Mouse (Mus musculus) kidney, postnatal 14 days (tissue): ENCODE results near the gene Plcl1.
"Not testable (repeated sequence)": the region's sequence is repeated elsewhere in the genome, so short reads cannot be mapped to it uniquely, and the experiment has no call there.

Experiments used
- DNase-seq: peaks from one replicate; pipeline ENCODE4 v3.0.0; 2022; ENCODE audit warnings: mixed read lengths

Plcl1 gene

DNA sequence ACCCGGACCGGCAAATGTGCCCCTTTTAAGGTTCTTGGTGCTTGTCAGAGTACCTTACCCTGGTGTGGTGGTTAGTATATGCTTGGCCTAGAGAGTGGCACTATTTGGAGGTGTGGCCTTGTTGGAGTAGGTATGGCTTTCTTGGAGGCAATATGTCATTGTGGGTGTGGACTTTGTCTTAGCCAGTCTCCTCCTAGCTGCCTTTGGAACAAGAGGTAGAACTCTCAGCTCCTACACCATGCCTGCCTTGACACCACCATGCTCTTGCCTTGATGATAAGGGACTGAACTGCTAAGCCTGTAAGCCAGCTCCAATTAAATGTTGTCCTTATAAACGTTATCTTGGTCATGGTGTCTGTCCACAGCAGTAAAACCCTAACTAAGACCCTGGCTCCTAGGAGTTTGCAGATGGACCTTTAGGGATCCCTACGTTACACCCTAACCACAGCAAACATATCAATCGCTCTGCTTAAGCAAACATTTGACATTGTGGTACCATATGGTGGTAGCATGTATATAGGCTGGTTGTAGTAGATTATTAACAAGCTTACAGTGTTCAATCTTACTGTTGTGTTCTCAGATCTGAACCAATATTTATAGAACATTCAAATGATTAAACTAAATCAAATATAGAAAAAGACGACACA lies 39.4 kb downstream of the Plcl1 start:
- no peak for DNase-seq

DNA sequence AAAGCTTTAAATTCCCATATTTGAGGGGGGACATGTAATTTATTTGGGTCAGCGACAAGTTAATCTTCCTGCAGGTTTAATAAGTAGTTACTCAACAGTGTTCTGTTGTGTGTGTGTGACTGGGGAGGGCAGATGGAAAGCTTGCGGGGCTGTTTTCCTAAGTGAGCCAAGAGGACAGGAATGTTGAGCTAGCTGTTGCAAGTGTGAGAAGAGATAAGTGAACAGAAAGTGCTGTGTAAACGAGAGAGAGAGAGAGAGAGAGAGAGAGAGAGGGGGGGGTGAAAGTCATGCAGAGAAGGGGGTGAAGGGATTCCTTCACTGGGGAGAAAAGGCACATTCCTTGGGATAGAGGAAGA lies 39.9 kb downstream of the Plcl1 start:
- DNase-seq: no peak

DNA sequence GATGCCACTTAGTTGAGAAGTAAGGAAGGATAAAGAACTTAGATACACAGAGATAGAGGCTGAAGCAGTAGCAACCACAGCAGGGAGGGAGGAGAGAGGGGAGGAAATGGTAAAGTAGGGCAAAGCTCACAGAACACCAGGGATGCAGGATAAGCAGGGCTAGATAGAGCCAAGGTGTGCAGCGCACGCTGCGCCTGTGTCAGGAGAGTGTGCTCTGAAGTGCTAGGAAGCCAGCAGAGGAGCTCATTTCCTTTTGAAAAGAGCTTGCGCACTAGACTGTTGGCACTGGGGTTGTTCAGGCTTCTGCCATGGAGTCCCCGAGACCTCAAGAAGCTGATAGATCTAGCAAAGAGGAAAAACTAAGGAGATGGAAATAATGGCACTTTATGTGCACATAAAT lies 40.6 kb downstream of the Plcl1 start:
- DNase-seq: no peak

DNA sequence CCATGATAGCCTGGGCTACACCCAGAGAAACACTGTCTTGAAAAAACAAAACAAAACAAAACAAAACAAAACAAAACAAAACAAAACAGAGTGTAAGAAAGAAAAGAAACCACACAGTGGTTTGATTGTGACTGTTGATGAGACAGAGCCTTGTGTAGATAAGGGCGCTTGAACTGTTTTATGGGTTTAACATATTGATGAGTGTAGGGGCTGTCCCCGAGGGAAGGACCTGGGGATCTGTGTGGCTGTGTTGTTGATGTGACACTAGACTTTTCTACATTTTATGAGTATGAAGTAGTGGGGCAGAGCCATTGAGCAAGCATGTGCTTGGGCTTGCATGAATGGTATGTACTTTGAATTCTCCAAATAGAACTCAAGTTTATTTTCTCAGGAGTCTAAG lies 41.2 kb downstream of the Plcl1 start:
- no peak for DNase-seq

DNA sequence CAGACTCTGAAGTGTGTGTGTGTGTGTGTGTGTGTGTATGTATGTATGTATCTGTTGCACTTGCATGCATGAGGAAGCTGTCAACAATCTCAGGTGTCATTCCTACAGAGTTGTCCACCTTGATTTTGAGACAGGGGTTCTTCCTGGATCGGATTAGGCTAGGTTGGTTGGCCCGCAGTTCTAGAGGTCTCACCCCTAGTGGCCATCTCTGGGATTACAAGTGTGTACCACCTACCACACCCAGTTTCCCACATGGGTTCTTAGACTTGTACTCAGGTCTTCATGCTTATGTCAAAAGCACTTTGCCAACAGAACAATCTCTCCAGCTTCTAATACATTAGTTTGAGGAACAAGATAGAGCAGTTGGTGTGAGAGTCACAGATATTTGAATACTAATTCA lies 41.9 kb downstream of the Plcl1 start:
- DNase-seq: no peak

DNA sequence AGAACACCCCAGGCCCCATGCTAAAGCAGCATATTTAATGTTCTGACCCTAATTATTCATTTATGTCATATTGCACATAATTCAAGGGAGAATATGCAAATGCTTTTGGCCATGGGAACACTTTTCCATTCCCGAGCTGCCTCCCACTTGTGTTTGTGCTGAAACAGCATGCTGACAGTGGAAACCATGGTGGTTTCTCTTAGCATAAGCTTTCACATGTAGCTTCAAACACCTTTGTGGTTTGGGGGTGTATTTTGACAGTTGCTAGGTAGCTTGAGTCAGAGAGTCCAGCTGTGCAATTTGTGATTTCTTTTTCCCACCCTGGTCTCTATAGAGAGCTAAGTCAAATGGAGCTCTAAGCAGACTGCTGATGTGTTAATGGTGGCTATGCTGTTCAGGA lies 42.4 kb downstream of the Plcl1 start:
- no peak for DNase-seq

DNA sequence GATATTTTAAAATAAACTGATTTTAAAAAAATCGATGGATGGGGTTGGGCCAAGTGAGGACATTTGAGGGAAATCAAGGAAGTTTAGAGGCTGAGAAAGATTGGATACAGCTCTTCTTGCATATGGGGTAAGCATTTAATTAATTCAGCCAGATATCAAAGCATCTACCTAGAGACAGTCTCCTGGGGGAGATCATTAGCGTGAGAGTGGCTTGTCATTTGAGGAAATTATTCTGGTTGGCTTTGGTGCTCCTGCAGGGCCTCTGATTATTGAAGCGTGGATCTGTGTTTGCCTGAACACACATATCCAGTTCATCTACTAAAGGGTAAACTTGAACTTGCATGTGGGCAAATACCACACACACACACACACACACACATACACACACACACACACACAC lies 44.1 kb downstream of the Plcl1 start:
- DNase-seq: no peak

DNA sequence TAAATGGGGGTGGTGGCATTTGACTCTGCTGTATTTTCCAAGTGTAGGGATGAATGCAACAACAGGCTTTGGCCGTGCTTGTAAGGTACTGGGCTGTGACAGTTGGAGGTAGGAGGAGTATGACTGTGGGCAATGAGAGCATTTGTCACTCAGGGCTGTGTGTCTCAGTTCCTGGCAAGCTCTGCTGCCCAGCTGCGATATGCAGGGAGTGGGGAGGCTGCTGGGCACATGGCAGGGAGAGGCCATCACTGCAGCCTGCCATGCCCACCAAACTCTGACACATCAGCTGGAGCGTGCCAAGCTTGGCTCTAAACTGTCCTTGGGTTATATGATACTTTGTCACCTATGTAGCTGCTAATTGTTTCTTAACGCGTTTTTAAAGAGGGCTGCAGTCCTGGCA lies 48.4 kb downstream of the Plcl1 start:
- no peak for DNase-seq

DNA sequence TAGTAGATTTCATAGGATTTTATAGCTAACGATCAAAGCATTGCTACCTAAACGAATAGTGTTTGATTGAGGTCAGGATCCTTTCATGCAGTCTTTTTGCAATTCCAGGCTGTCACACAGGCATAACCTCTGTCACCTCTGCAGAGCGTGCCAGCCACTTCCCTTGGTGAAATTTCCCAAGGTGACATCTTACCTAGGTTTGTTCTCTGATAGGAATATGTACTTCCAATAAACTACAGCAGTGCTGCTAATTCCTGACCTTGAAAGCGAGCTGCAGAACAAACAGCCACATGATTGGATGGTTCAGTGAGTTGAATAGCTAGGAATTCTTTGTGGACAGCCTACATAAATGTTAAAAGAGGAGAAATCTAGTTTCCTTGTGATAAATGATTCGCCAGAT lies 56.6 kb downstream of the Plcl1 start:
- DNase-seq: peak; percentile 11

DNA sequence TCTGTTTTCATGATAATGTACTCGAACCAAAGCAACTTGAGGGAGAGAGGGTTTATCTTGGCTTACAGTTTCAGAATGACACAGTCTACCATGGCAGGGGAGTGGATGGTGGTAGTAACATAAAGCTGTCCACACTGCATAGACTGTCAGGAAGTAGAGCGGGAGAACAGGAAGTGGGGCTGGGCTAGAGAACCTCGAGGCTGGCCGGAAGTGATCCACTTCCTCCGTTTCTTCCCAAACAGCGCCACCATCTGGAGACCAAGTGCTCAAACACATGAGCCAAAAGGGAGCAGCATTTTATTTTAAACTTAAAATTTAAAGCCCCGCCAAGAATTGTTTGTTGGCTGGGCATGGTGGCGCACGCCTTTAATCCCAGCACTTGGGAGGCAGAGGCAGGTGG lies 68.0 kb downstream of the Plcl1 start:
- DNase-seq: no peak

DNA sequence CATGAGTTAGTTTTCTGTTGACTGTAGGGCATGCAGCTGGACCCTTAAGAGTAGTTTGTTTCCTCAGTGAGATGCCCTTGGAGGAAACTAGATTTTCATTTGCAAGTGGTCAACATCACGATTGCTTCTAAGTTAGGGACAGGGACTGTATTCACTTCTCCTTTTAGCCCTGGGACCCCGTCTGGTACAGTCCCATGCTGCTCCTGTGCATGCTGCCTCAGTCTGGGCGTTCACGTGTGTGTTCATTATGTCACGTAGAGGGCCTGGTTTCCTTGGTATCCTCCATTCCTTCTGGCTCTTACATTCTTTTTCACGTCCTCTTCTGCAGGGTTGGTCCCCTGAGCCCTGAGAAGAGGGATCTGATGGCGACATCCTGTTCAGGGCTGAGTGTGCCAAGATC lies 69.3 kb downstream of the Plcl1 start:
- DNase-seq: no peak

DNA sequence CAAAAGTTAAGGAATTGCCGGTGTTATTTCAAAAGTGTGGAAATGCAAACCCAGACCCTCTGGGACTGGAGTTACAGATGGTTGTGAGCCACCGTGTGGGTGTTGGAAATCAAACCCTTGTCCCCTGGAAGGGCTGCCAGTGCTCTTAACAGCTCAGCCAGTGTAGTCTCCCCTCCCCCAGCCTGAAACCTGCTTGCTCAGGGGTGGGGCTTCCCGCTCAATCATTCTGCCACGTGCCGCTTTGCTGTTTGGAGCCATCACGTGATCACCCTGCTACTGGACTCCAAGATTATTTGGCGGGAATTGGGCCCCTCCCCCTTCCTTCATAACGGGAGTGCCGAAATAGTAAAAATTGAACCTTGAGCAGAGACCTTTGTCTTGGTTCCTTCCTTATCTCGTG lies 81.7 kb downstream of the Plcl1 start:
- DNase-seq: not testable (repeated sequence)

DNA sequence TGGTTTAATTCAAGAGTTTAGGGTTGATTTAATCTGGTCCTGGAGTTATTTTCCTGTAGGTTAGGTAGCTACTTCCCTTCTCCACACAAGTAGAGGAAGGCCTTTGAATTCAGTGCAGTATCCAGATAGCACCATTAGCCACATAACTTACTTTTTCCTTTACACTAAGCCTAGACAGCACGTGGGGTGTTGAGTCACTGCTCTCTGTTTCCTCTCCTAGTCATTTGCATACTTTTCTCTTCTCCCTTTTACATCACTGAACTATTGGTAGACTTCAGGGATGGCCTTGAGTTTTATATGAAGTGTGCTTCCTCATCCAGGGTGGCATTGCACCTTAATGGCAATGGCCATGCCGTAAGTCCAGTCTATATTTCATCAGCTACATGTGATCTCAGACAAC lies 82.5 kb downstream of the Plcl1 start:
- DNase-seq: no peak

DNA sequence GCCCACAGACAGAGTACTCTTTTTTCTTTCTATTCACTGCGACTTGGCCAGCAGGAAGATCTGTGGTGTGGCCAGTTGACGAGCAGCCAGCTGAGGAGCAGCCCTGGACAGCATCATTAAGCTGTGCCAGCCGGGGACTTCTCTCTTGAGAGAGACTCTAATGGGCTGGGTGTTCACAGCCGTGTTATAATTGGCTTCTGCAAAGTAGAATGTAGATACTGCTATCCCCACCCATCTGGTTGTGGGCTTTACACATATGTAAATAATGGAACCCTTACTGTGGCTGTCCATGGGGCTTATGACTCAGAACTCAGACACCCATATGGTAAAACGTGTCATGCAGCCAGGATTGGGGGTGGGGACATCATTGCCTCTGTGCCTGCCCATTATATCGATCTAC lies 83.6 kb downstream of the Plcl1 start:
- no peak for DNase-seq

DNA sequence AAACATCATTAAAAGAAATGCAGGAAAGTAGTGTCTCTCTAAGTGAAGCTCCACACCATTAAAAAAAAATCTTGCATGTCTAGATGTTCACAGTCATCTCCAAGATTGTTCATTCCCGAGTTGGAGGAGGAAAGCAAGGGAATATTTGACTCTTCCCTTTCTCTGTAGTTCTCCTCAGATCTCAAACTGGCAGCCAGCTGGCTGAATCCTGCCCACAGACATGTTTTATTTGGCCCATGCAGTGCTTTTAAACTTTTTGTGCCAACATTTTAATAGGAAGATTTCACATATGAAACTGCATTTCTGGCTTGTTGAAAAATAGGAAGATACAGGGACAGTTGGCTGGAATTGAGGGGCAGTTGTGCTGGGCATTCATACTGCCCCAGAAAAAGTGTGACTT lies 94.2 kb downstream of the Plcl1 start:
- no peak for DNase-seq

DNA sequence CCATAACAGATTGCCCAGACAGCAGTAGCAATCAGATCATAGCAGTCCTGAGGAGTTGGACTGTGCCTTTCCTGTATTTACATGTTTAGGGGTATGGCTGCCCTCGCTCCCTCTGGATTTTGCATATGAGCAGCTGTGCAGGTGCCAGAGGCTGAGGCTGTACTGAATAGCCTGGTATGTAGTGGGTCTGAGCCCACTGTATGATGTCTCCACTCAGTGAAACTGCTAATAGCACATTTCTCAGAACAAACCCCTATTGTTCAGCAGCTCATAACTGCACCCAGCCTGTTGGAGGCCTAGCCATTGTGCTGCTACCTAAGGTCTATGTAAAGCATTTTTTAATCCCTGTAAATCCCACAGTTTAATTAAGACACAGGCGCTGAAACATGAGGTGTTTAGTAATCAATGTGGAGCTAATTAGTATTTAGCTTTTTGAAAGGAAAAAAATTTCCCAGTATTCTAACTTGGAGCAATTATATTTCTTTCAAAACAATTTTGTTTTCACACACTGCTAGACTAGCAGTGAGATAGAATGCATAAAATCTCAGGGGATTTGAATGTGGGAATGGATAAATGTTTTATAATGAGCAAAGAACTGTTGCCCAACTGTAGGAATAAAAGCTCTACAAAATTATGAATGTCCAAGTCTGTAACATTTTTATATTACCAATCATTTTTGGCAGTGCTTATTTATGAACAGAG lies 95.4 kb downstream of the Plcl1 start:
- DNase-seq: no peak

DNA sequence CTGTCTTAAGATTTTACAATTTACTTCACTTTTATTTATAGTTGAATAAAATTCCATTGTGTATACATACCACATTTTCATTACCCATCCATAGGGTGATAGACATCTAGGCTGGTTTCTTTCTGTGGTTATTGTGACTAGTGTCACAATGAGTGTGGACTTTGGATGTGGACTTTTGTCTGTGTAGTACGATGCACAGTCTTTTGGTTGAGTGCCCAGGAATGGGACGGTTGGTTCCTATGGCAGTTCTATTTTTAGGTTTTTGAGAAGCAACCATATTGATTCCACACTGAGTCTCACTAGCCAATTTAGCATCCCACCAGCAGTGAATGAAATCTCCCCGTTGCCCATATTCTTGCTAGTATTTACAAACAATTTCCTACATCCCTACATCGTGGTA lies 100.1 kb downstream of the Plcl1 start:
- no peak for DNase-seq

DNA sequence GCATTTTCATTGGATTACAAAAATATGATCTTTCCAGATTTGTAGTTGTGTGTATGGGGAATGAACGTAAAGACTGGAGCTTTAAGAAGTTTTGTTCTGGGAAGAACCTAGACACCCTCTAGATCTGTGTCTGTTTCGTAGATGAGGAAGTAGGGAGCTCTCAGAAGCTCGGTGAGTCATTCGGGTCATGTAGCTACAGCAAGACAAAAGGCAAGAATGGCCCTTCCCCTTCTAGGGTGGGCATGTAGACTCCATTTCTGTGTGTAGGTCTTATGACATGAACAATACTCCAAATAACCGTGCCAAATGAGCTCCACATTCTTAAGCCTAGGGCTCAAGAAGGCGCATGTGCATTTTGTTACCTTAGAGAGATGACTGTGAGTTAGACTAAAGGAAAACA lies 101.3 kb downstream of the Plcl1 start:
- no peak for DNase-seq

DNA sequence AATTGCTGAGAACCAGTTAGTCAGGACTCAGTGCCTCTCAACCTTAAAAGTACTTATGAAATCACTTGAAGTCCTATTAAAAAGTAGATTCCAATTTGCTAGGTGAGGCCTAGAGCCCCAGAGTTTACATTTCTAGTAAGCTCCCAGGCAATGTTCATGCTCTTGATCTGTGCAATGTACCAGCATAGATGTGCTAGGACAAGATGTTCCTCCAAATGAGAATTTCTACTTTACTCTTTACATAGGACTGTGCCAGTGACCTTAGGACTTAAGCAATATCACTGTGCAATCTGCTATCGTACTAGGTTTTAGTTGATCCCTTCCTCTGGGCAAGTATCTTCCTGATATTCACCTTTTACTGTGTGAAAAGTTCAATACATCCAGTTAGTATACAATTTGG lies 103.9 kb downstream of the Plcl1 start:
- DNase-seq: no peak

DNA sequence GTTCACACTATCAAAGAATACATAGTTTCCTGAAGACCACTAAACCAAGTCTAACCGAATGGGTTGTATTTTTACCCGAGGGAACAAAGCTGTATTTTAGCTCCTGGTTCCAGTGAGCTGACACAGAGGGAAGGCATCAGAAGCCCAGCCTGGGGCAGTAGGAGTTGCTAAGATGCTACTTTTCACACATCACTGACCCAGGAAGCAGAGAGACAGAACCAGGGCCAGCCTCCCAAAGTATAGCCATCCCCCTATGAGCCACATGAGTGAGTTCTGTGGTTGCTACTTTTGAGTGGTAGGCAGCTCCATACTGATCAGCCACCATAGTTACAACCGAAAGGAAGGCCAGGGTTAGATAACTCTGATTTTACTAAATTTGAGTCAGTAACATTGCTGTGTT lies 106.4 kb downstream of the Plcl1 start:
- no peak for DNase-seq

DNA sequence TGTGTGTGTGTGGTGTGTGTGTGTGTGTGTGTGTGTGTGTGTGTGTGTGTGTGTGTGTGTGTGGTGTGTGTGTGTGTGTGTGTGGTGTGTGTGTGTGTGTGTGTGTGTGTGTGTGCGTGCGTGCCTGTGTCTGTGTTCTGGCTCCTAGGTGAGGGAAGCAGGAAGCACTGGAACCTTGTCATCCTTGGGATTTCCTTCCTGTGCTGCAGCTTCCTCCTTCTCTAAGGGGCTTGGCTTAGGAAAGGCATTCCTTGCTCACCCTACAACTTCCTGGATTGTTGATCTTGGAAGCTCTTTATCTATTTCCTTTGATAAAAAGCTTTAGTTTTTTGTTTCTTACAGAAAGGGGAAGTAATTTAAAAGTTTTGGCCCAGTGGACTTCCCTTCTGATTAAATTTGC lies 107.1 kb downstream of the Plcl1 start:
- DNase-seq: peak; percentile 17

DNA sequence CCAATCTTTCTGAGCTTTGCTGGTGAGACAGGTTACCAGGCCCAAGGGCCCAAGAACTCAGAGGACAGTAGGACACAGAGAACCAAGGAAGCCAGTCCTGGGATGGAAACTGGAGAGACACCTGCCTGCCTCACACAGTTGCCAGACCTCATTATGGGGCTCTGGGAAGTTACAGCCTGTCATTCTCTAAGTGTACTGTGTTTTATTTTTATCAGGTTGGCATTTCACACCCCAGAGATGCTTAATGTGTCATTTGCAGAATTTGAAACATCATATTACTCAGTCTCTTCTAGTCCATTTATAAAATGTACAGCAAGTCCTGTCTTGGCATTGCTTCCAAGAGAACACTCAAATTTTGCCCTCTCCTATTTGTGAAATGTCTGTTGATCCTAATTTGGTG lies 111.5 kb downstream of the Plcl1 start:
- no peak for DNase-seq

DNA sequence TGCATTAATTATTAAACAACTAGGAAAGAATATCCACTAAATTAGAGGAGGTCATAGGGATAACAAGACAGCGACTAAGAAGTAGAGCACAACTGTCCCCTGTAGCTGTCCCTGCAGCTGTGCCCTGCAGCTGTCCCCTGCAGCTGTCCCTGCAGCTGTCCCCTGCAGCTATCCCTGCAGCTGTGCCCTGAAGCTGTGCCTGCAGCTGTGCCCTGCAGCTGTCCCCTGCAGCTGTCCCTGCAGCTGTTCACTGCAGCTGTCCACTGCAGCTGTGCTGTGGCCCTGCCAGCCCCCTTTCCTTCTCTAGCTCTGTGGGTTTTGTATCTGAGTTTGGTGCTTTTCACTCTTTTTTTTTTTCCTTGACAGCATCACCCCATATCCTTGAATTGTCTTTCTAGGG lies 118.2 kb downstream of the Plcl1 start:
- no peak for DNase-seq

DNA sequence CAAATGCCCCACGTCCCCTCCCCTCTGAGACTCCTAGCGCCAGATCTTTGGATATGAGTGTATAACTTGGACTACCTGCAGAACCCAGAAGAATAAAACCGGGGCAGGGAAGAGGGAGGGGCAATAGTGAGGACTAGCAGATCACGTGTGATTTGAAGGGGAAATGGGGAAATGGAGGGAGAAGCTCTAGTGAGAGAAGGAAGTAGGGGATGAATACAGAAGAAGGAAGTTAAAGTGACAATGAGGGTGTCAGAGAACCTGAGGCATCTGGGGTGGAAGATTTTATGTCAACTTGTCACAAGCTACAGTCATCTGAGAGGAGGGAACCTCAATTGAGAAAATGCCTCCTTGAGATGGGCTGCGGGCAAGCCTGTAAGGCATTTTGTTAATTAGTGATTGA lies 119.4 kb downstream of the Plcl1 start:
- no peak for DNase-seq

DNA sequence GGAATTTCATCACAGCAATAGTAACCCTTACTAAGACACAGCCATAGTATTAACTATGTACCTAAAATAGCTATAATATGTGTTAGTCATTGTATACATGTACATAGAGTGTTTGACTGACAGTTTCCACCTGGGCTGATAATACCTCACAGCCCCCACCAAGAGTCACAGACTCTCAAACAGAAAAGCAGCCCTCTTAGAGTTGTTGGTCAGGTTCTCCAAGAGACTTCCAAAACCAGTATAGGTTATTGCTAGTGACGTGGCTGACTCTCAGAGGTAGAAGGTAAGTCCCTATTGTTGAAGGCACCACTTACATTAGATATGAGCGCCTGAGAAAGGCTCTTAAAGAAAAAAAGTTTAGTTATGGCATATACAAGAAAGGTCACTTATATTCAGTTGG lies 120.0 kb downstream of the Plcl1 start:
- DNase-seq: no peak
